Mouse (Mus musculus) lung, adult 2 months (tissue): ENCODE data around the gene Alg9. TPM values are rescaled to one million over a fixed set of nuclear protein-coding genes. Genes with fewer than 3 reads are reported as not detected.
"Not testable (repeated sequence)": the region's sequence is repeated elsewhere in the genome, so short reads cannot be mapped to it uniquely, and the experiment has no call there.

Experiments
- DNase-seq: peaks from one replicate; pipeline ENCODE4 v3.0.0; 2022
- H3K4me1 ChIP-seq: fragments of 200-500 bp; 2 replicates; pipeline ENCODE4 v1.6.1; 2011; ENCODE audit warnings: low read length; ENCODE audit not compliant: control insufficient read depth, insufficient read depth
- H3K4me3 ChIP-seq: fragments of 200-500 bp; replicated peaks from 2 replicates; pipeline ENCODE3; 2011; ENCODE audit warnings: low read depth, mild to moderate bottlenecking, control low read depth, low read length; ENCODE audit errors: extremely low read depth
- CTCF ChIP-seq: fragments of 200-500 bp; IDR thresholded peaks from 2 replicates; pipeline ENCODE4 v1.5.1; 2011; ENCODE audit warnings: mild to moderate bottlenecking, low read length, control low read depth; ENCODE audit not compliant: insufficient read depth
- POLR2A ChIP-seq: fragments of 200-500 bp; IDR thresholded peaks from 2 replicates; pipeline ENCODE4 v1.6.1; 2011; ENCODE audit warnings: low read depth, mild to moderate bottlenecking, control low read depth, low read length, borderline replicate concordance; ENCODE audit errors: extremely low read depth
- WGBS: fragments of 180-500 bp; shearing (Covaris S2); methylation state at CpG from one replicate; pipeline ENCODE4 v1.1.7; 2018; 5-methylcytosine and 5-hydroxymethylcytosine counted together
- polyA plus RNA-seq: library from polyadenylated mRNA; depleted of rRNA; stranded (reverse); fragments of >200 nt; gene quantifications from 2 replicates; pipeline ENCODE4 v1.2.3, GENCODE M21; 2012

The Alg9 gene
- polyA plus RNA-seq, 1 experiment = 20.1 TPM

GRCm38 (mm10) chr9:50822216-50822615 is 47.4 kb downstream of the Alg9 start:
- TF ChIP-seq CTCF (no peak), POLR2A (no peak)
- Histone ChIP-seq H3K4me1 (no peaks in the 10 kb centered on the region), H3K4me3 (no peak overlapping the region)
- no peak for DNase-seq
- WGBS = 94% methylated on average over 5 of the region's 5 CpGs

- DNase-seq = no peak
- H3K4me1 ChIP-seq = no peaks in the 10 kb centered on the region
- no peak for TF ChIP-seq POLR2A
- TF ChIP-seq CTCF = no peak
- H3K4me3 ChIP-seq = no peak overlapping the region
- WGBS = 87% methylated on average over 11 of the region's 11 CpGs
Measured at GRCm38 (mm10) chr9:50823779-50824453, 49.1 kb downstream of the Alg9 start.

- WGBS = 88% methylated on average over 5 of the region's 5 CpGs
Measured at GRCm38 (mm10) chr9:50831514-50831913, 56.7 kb downstream of the Alg9 start.

GRCm38 (mm10) chr9:50832162-50832561 is 57.3 kb downstream of the Alg9 start:
- WGBS = 98% methylated on average over 4 of the region's 4 CpGs
- TF ChIP-seq CTCF = no peak
- no peak for TF ChIP-seq POLR2A
- Histone ChIP-seq H3K4me3 (no peak overlapping the region), H3K4me1 (peaks cover 5% of the 10 kb centered on the region; the same call in 1 of the 2 replicates)
- DNase-seq = no peak

More at GRCm38 (mm10) chr9:50831514-50831913, 56.7 kb downstream of the Alg9 start:
- Histone ChIP-seq H3K4me1 (peaks cover 5% of the 10 kb centered on the region; the same call in 1 of the 2 replicates), H3K4me3 (no peak overlapping the region)
- no peak for TF ChIP-seq POLR2A
- no peak for TF ChIP-seq CTCF
- no peak for DNase-seq

GRCm38 (mm10) chr9:50832582-50832981 is 57.8 kb downstream of the Alg9 start:
- not testable (repeated sequence) for H3K4me3 ChIP-seq, H3K4me1 ChIP-seq, DNase-seq
- WGBS = 90% methylated on average over 2 of the region's 2 CpGs

GRCm38 (mm10) chr9:50833786-50834185 is 59.0 kb downstream of the Alg9 start:
- Histone ChIP-seq H3K4me1 (peaks cover 5% of the 10 kb centered on the region; the same call in 1 of the 2 replicates), H3K4me3 (no peak overlapping the region)
- DNase-seq = no peak
- WGBS = 49% methylated on average over 8 of the region's 8 CpGs
- TF ChIP-seq CTCF (no peak), POLR2A (no peak)

GRCm38 (mm10) chr9:50835068-50835705 is 60.4 kb downstream of the Alg9 start:
- no peak for TF ChIP-seq CTCF
- no peak for TF ChIP-seq POLR2A
- 70% methylated on average over 10 of the region's 10 CpGs for WGBS
- peak; percentile 61 for DNase-seq
- H3K4me3 ChIP-seq = no peak overlapping the region
- peaks cover 5% of the 10 kb centered on the region; the same call in 1 of the 2 replicates for H3K4me1 ChIP-seq

- 73% methylated on average over 4 of the region's 4 CpGs for WGBS
- DNase-seq = no peak
- H3K4me1 ChIP-seq = peaks cover 10% of the 10 kb centered on the region; the same call in 1 of the 2 replicates
- TF ChIP-seq CTCF (no peak), POLR2A (no peak)
- H3K4me3 ChIP-seq = no peak overlapping the region
Measured at GRCm38 (mm10) chr9:50836097-50836496, 61.3 kb downstream of the Alg9 start.

- WGBS = 22% methylated on average over 13 of the region's 13 CpGs
- peak; percentile 50 for DNase-seq
- no peak for TF ChIP-seq CTCF
- TF ChIP-seq POLR2A = no peak
- Histone ChIP-seq H3K4me1 (peaks cover 12% of the 10 kb centered on the region), H3K4me3 (no peak overlapping the region)
Measured at GRCm38 (mm10) chr9:50841079-50841789, 66.4 kb downstream of the Alg9 start.
